Mouse (Mus musculus): ENCODE measurements around the gene Spta1.

The Spta1 gene

GRCm38 (mm10) chr1:174269162-174269561, 96.6 kb downstream of the Spta1 start:
- no peak for DNase-seq

- no peak for DNase-seq
Measured at GRCm38 (mm10) chr1:174270643-174271042, 98.1 kb downstream of the Spta1 start.
